Mouse (Mus musculus) macrophage (primary cell): ENCODE data around the gene Igsf11. TPM values are rescaled to one million over a fixed set of nuclear protein-coding genes. Genes with fewer than 3 reads are reported as not detected.

Experiments
- H3K27ac ChIP-seq: fragments of 350-480 bp; formaldehyde crosslinking; 2 replicates; pipeline ENCODE4 v1.9.0; 2021
- H3K36me3 ChIP-seq: fragments of 350-480 bp; formaldehyde crosslinking; 2 replicates; pipeline ENCODE4 v1.9.0; 2021; ENCODE audit errors: inconsistent target
- H3K4me3 ChIP-seq: fragments of 350-480 bp; formaldehyde crosslinking; 2 replicates; pipeline ENCODE4 v1.9.0; 2021; ENCODE audit errors: inconsistent target
- H3K79me2 ChIP-seq: fragments of 350-480 bp; formaldehyde crosslinking; 2 replicates; pipeline ENCODE4 v1.9.0; 2021; ENCODE audit errors: inconsistent target
- WGBS: methylation state at CpG from one replicate; pipeline ENCODE4 v1.1.7; 2026; ENCODE audit warnings: inconsistent platforms; ENCODE audit not compliant: missing documents; 5-methylcytosine and 5-hydroxymethylcytosine counted together
- polyA plus RNA-seq: library from polyadenylated mRNA; stranded (reverse); fragments of 250-400 nt; gene quantifications from 3 replicates; pipeline ENCODE4 v1.2.4, GENCODE M21; 2018; ENCODE audit warnings: inconsistent platforms
- total RNA-seq, 78 experiments: library from RNA; depleted of rRNA; stranded (reverse); fragments of 250-400 nt; gene quantifications; 1 replicate in 9 of 78; 2 replicates in 24 of 78; 3 replicates in 43 of 78; 4 replicates in 2 of 78; pipeline ENCODE4 v1.2.4; 2018; ENCODE audit warnings: inconsistent platforms in 56 of 78

Igsf11 gene
- 1 to 10 TPM in 3 of 26 experiments, under 1 TPM in 6, not detected in 17; 0.23 to 1.9 (median 0.42) TPM for total RNA-seq (2018; cell fraction: chromatin; rRNA removed)
- under 1 TPM; 0.15 to 0.45 (median 0.28) TPM for total RNA-seq (2018; cell fraction: cytosol; rRNA removed)
- 1 to 10 TPM in 4 of 26 experiments, under 1 TPM in 19, not detected in 3; 0.12 to 2.0 (median 0.48) TPM for total RNA-seq (2018; cell fraction: nucleus; rRNA removed)
- 0.27 to 0.57 TPM (median 0.49 TPM) in 3 replicates for polyA plus RNA-seq

DNA sequence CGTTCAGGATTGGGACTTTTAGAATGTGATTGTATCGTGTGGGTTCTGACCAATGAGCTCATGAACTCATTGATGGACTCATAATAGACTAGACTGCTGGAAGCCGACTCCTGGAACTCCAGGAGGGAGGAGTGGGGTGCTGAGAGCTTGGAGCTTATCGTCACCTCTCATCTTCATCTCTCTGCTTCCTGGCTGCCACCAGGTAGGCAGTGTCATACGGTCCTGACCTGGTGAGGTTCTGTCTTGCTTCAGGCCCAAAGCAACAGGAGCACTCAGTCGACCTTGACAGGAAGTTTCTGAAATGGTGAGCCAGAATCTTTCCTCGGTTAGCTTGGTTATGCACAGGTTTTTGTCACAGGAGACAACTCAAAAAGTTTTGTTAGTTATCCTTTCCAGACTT, at the start of gene Igsf11:
Gene Igsf11 (plus strand): TSS at position 301 of the 400 bp plus-strand sequence.
- no peaks in the 10 kb centered on the region for H3K79me2 ChIP-seq
- 92% methylated on average over 7 of the region's 7 CpGs for whole genome bisulfite sequencing
- no peak within 1 kb of the TSS for H3K4me3 ChIP-seq

DNA sequence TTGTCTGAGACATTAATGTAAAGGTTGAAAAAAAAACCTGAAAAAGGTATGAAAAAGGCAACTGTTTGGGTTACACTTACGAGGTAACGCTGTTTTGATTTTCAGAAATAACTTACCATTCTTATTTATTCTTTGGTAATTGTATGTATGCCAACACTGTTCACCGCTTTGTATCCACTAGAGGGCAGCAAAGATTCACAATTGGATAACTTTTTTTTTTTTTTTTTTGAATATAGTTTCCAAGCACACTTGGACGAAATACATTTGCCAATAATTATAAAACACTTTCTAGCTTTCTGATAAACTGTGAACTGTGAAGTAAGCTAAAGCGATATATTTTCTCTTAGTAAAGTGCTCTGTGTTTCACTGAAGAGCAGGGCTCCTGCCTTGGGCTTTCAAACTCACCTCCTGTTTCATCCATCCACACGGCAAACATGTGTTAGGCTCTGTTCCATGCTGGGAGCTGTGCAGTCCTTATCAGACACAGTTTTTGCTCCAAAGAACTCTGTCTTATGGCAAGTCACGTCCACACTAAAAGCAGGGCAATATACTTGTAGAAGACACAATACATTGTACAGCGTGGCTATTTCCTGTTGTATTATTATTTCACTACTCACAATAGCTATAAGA, 34.2 kb upstream of the Igsf11 start:
- H3K79me2 ChIP-seq: no peaks in the 10 kb centered on the region
- no peaks in the 10 kb centered on the region for H3K36me3 ChIP-seq
- WGBS: 30% methylated on average over 8 of the region's 8 CpGs
- no peak overlapping the region for H3K27ac ChIP-seq
- no peak overlapping the region for H3K4me3 ChIP-seq

More for the DNA sequence above, at the start of gene Igsf11:
- Histone ChIP-seq H3K27ac (no peak within 1 kb of the TSS), H3K36me3 (no peaks in the 10 kb centered on the region)

DNA sequence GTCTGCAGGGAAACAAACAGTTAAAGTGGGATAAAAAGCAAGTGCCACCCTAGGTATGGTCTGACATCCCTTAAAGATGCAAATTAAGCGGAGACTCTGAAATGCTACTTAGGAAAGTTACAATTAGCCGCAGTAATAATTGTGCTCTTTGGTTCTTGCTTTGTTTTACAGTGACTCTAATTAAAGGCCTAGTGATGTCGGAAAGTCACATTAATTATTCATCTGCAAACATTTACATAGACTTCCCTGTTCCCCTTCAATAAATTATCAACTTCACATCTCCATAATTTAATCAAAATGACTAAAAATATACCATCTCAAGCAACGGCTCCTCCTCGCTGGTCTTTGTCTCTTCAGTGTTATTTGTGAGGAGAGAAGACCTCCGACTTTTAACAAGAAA, 31.9 kb upstream of the Igsf11 start:
- no peaks in the 10 kb centered on the region for H3K79me2 ChIP-seq
- no peak overlapping the region for H3K27ac ChIP-seq
- no peak overlapping the region for H3K4me3 ChIP-seq
- no peaks in the 10 kb centered on the region for H3K36me3 ChIP-seq
- 93% methylated on average over 6 of the region's 6 CpGs for WGBS

DNA sequence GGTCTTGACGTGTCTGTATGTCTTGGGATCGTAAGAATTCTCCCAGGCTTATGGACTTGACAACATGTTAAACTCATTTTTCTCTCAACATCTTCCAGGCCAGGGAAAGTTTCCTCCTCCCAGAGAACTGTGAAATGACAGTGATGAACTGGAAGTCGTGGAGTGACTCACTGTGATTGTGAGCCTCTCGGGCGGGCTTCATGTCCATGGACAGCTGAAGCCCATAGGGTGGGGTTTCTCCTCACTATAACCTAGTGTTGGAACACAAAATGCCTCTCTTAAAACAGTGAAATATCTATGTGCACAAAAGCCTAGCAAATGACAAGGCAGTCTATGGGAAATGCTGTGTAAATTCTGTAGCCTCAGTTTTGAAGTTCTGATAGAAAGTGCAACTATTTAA, 28.1 kb upstream of the Igsf11 start:
- 87% methylated on average over 5 of the region's 5 CpGs for WGBS
- no peaks in the 10 kb centered on the region for H3K36me3 ChIP-seq
- no peaks in the 10 kb centered on the region for H3K79me2 ChIP-seq
- no peak overlapping the region for H3K4me3 ChIP-seq
- no peak overlapping the region for H3K27ac ChIP-seq

DNA sequence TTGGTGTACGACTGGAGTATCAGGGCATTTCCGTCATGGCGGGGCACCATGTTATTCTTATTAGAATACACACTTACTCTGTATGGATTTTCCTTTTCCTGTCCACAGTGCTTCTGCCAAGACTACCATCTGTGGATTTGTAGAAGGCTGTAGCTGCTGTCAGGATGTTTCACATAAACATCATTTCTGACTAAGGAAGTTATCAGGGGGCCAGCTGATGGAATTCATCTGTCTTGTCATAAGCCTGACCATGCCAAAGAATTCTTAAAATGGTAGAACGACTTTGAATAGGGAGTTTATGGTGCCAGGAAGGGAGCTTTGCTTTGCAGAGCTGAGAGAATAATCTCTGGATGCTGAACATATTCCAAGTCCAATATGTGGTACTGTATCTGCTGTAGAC, 19.2 kb upstream of the Igsf11 start:
- WGBS: 95% methylated on average over 4 of the region's 4 CpGs
- no peak overlapping the region for H3K27ac ChIP-seq
- no peaks in the 10 kb centered on the region for H3K79me2 ChIP-seq
- H3K36me3 ChIP-seq: no peaks in the 10 kb centered on the region
- H3K4me3 ChIP-seq: no peak overlapping the region

DNA sequence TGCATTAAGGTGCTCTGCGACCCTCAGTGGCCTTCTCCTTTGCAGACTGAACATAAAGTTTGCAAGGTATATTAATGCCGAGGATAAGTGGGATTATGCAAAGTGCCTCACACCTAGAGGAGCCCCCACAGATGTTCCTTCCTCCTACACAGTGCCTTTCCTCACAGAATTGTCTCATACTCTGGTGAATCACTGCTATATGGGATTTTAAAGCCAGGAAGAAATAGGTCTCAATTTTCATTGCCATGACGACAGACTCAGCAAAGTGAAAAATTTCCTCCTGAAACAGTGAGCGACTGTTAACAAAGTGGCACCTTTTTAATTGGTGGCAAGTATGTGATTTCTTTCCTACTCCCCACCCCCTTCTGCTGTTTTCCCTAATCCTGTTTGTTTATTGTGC, 18.0 kb upstream of the Igsf11 start:
- WGBS: 68% methylated on average over 4 of the region's 4 CpGs
- Histone ChIP-seq H3K27ac (no peak overlapping the region), H3K36me3 (no peaks in the 10 kb centered on the region), H3K79me2 (no peaks in the 10 kb centered on the region), H3K4me3 (no peak overlapping the region)

DNA sequence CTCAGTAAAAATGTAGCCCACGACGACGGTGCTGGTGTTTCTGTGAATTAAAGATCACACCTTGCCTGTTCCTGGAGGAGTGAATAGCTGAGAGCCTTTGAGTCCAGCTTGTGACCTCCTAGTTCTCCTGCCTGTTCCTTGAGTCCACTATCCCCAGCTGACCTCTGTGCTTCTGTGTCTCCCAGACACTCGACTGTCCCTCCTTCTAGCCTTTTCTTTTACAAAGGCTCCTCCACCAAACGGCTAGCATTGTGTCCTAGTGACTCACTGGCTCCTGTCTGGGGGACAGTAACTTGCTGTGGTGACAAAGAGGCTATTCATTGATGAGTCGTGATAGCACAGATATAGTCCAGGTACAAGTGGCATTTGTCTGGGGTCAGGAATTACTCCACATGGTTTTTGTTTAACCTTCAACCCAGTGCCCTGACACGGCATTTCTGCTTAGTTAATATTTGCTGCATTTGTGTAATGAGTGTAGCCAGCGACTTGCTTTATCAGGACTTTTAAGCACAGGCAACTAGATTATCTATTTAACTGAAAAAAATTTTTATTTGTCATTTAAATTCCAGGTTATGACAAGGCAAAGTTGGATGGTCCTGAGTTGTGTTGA, 6.5 kb downstream of the Igsf11 start:
- Histone ChIP-seq H3K4me3 (no peak overlapping the region), H3K79me2 (no peaks in the 10 kb centered on the region), H3K27ac (no peak overlapping the region), H3K36me3 (no peaks in the 10 kb centered on the region)
- WGBS: 61% methylated on average over 8 of the region's 8 CpGs

DNA sequence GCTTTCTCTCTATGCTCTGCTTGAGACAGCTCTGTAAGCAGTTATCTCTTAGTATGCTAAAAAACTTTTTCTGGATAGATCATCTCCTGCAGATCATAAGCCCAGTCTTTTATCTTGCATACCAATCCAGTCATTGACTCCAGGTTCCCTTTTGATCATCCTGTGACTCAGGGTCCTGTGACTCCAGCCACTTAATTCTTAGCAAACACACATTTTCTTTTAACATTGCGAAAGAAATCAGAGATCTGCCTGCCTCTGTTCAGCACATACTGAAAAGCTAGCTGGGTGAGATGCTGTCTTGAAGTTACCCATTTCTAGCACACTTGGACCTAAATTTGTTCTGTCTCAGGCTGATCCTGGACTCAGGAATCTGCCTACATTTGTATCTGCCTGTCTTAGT, 7.6 kb downstream of the Igsf11 start:
- H3K27ac ChIP-seq: no peak overlapping the region
- 92% methylated on average over 1 of the region's 1 CpGs for WGBS
- H3K4me3 ChIP-seq: no peak overlapping the region

DNA sequence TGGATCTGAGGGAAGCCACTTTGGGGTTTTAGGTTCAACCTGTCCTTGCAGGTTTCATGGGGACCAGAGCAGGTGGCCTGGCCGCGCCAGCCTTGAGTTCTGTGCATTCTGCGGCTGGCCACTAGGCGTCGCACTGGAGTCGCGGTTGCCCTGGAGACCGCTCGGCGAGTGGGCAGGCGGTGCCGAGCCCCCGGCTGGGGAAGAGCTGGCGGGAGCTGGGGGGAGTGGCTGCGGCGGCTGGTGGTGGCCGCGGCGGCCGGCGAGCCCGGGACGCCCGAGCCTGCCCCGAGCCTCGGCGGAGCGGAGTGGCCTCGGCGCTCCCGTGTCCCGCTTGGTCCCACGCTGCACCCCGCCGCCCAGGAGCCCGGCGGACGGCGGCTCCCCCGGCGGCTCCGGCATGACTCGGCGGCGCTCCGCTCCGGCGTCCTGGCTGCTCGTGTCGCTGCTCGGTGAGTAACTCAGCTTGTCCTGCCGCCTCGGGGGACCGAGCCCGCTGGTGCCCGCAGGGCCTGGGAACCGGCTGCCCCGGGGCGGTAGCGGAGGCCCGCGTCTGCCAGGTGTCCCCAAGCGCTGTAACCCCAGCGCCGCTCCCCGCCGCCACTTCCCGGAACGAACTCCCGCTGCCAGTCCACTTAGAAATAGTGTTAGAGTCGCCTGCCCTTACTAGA, 9.8 kb downstream of the Igsf11 start:
- no peaks in the 10 kb centered on the region for H3K79me2 ChIP-seq
- H3K36me3 ChIP-seq: no peaks in the 10 kb centered on the region
- no peak overlapping the region for H3K27ac ChIP-seq
- no peak overlapping the region for H3K4me3 ChIP-seq
- under 1% methylated on average over 70 of the region's 71 CpGs for WGBS

More for the DNA sequence above, 7.6 kb downstream of the Igsf11 start:
- Histone ChIP-seq H3K79me2 (no peaks in the 10 kb centered on the region), H3K36me3 (no peaks in the 10 kb centered on the region)

DNA sequence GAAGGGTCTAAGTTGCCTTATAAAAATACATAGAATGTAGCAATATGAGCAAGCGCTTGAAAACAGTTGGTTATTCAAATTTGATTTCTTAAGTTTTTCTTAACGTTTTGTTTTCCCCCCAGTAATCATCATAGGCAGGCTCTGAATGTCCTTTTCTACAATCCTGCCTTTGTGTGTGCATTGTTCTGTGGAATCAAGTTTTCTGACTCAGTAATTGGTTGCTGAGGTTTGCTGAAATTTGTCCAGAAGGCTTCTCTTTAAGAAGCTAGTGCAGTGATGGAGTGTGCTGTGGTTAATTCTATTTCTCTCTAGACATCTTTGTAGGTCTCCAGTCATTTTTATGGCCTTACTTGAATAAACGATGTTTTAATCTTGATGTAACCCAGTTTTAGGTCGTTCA, 10.5 kb downstream of the Igsf11 start:
- H3K36me3 ChIP-seq: no peaks in the 10 kb centered on the region
- no peak overlapping the region for H3K4me3 ChIP-seq
- no peak overlapping the region for H3K27ac ChIP-seq
- WGBS: 70% methylated on average over 4 of the region's 4 CpGs
- H3K79me2 ChIP-seq: no peaks in the 10 kb centered on the region

DNA sequence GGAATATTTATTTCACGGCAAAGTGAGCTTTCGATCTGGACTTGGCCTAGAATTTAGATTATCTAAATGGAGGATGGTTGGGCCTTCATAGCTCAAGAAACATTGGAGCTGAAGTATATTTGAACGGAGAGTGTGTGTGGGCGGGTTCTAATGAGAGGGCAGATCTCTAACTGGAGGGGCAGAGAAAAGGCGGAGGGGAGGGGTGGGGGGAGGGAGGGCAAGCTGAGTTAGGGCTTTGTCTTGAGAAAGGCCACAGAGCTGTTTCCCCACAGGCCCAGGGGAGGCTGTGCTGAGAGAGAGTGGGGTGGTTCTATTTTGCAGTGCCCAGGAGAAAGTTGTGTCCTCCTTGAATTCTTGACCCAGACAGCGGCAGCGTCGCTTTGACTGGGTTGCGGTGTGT, 11.7 kb downstream of the Igsf11 start:
- Histone ChIP-seq H3K36me3 (no peaks in the 10 kb centered on the region), H3K79me2 (no peaks in the 10 kb centered on the region)
- 93% methylated on average over 9 of the region's 9 CpGs for WGBS

DNA sequence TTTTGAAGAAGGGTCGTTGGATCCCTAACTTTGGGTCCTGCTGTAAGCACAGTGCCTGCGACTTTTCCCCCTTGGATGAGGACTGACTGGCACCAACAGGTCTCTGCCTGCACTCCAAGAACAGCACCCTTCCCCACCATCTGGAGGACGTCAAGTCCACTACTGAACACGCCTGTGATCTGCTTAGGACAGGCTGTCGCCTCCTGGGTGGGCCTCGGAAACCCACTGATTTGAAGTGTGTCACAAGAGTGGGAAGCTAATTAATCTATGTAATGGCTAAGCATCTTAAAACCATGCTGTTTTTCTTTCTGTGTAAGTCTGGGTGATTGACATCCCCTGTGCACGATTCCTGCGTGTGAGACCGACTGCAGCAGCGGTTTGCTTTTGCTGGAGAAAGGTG, 13.4 kb downstream of the Igsf11 start:
- H3K79me2 ChIP-seq: no peaks in the 10 kb centered on the region
- 87% methylated on average over 10 of the region's 10 CpGs for WGBS
- H3K4me3 ChIP-seq: no peak overlapping the region
- H3K36me3 ChIP-seq: no peaks in the 10 kb centered on the region
- H3K27ac ChIP-seq: no peak overlapping the region

More for the DNA sequence above, 11.7 kb downstream of the Igsf11 start:
- no peak overlapping the region for H3K27ac ChIP-seq
- no peak overlapping the region for H3K4me3 ChIP-seq

DNA sequence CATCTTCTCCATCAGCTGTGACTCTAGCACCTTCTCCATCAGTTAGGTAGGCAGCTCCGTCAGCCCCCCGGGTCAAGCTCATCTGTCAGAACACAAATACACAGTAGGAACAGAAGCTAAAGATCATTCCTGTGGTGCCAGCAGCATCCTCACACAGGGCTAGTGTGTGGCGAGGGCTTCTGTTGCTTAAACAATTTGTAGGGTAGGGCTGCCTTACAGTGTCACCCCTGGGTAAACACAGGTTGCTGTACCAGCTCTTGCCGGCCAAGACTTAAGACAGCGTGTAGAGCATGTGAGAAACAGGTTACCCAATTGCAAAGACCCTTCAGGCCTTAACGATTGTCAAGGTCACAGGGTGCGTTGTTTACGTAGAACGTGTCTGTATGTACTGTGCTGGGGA, 15.8 kb downstream of the Igsf11 start:
- no peaks in the 10 kb centered on the region for H3K79me2 ChIP-seq
- WGBS: 88% methylated on average over 9 of the region's 9 CpGs
- H3K27ac ChIP-seq: no peak overlapping the region
- H3K36me3 ChIP-seq: no peaks in the 10 kb centered on the region
- H3K4me3 ChIP-seq: no peak overlapping the region

DNA sequence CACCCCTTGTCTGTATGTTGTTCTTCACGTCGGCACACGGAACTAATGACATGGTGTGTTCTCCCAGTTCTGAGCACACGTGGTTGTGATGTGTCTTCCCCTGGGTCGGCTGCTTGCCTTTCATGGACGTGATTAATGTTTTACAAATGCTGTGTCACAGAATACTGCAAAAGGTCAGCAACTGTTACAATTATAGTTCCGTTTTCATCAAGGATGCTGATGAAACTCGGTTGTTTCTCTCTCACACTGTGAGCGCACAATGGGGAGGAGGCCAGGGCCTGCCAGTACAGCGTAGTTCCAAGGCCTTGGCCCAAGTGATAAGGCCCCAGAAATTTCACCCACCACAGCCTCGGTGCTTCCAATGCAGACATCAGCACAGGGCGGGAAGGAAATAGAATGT, 17.0 kb downstream of the Igsf11 start:
- Histone ChIP-seq H3K4me3 (no peak overlapping the region), H3K79me2 (no peaks in the 10 kb centered on the region), H3K36me3 (no peaks in the 10 kb centered on the region), H3K27ac (no peak overlapping the region)
- 76% methylated on average over 12 of the region's 12 CpGs for WGBS

DNA sequence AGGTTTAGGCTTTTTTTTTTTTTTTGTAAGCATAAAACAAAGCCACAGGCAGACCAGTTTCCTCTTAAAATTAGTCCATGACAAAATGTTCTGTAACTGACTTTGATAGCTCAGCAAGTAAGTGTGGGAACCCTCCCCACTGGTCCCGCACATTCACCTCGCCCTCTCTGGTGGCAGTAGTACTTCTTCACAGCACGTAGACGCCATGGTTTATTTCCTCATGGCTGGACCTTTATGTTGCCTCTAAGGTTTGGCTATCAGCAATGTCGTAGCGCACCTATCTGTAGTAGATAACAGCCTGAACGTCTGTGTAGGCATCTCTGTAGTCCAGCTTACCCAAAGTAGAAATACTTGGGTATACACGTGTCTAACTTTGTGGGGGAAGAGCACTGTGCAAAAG, 17.6 kb downstream of the Igsf11 start:
- H3K79me2 ChIP-seq: no peaks in the 10 kb centered on the region
- no peaks in the 10 kb centered on the region for H3K36me3 ChIP-seq
- H3K4me3 ChIP-seq: no peak overlapping the region
- WGBS: 88% methylated on average over 8 of the region's 8 CpGs
- H3K27ac ChIP-seq: no peak overlapping the region
